Mouse (Mus musculus) cerebellum, adult 9-11 months (tissue): Measurements from ENCODE around the gene Enox1.
A peak's percentile ranks its signal among the peaks of the same experiment; 100 is the strongest.
"Not testable (repeated sequence)": the region's sequence is repeated elsewhere in the genome, so short reads cannot be mapped to it uniquely, and the experiment has no call there.

Experiments used
- DNase-seq: peaks from one replicate; pipeline ENCODE4 v3.0.0; 2022

Enox1 gene

GRCm38 (mm10) chr14:77526262-77526661, 369.7 kb downstream of the Enox1 start:
- no peak for DNase-seq

- DNase-seq: no peak
These were observed 372.6 kb downstream of the Enox1 start for GRCm38 (mm10) chr14:77529201-77529600.

DNA sequence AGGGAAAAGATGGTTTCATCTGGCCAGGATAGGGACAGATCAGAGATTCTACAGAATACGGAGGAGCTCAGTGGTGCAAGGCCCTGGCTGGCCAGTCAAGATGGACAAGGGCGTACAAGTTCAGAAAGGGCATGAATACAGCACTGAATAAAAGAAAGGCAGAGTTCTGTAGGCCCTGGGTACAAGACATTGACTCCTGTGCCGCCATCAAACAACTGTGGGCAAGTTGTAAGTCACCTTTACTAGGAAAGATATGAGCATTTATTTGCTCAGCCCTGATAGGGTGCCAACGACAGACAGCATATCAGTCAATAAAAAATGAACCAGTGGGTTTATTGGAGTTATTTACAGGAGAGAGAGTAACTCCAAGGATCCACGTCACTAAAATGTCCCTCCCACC, 373.1 kb downstream of the Enox1 start:
- no peak for DNase-seq

GRCm38 (mm10) chr14:77533638-77534037, 377.1 kb downstream of the Enox1 start:
- DNase-seq: no peak

DNA sequence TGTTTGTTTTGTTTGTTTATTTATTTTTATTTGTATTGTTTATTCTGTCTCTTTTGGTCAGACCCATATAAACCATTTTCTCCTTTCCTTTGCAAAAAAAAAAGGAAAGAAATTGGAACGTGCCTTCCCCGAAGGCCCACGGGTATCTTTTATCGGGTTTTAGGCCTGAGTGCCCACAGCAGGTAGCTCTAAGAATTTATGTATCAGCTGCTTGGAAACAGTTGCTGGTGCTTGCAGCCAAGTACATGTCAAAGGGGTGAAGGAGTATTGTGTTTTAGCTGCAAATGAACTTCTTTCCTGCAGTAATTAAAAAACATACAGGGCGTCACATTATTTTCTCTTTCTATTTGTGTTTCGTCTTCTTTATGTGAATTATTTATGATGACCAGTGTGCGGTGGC, 377.6 kb downstream of the Enox1 start:
- DNase-seq: peak; percentile 47

DNA sequence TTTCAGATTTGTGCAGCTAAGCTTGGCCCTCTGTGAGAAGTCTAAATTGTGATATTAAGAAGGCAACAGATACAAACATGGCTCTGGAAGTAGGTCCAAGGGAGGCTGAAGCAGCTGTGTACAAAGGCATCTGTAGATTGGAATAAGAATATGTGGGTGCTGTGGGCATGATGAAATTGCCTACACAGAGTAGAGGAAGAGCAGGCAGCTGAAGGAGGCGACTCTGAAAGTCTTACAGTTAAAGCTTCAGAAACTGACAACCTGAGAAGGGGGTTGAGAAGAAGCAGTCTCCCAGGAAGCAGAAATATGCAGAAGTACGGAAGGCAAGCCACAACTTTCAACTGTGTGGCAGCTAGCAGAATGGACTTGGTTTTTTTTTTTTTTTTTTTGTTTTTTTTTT, 380.0 kb downstream of the Enox1 start:
- no peak for DNase-seq

- not testable (repeated sequence) for DNase-seq
These were observed 383.0 kb downstream of the Enox1 start for GRCm38 (mm10) chr14:77539563-77539962.

DNA sequence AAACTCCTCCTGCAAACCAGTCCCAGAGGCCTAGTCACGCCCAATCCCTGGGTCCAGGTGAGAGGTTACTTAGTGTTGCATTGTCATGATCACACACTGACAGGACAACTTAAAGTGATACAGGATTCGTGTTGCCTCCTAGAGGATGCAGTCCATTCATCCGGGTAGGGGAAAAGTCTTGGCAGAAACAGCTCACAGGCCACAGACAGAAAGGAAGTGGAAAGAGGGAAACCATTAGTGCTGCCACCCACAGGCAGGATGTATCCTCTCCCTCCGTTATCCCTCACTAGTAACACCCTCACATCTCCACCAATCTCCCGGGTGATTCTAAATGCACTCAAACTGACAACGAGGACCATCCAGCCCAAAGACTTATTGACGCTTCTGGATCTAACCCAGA, 385.4 kb downstream of the Enox1 start:
- no peak for DNase-seq

DNA sequence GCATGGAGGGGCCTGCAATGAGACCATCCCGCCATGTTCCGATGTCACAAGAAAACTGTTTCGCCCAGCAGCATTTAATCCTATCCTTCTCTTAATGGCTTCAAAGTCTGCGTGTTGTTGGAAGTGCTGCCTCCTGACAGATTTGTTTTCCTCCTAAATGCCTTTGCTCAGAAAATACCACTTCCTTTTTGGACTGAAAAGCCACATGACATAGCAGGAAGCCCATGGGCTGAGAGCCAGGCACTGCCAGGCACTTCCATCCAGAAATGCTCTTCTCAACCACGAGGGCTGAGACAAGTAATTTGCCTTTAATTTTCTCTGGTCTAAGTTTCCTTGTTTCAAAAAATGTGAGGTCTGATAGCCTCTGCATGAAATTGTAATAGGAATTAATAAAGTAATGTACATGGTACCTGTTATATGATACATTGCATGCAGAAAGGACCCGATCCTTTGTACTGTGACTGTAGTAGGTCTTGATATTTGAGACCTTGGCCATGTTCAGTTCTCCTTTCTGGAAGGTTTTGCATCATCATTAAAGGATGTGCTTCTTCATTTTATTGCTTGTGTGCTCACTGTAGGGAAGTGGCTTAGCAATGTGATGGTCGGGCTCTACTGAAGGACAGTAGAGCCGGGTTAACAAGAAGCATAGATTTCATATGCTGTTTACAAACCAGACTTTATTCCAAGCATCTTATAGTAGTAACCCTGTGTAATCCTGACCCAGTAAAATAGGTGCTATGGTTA, 390.1 kb downstream of the Enox1 start:
- DNase-seq: peak; percentile 44

- DNase-seq: peak; percentile 51
These were observed 390.8 kb downstream of the Enox1 start for GRCm38 (mm10) chr14:77547351-77547750.

- DNase-seq: no peak
These were observed 392.4 kb downstream of the Enox1 start for GRCm38 (mm10) chr14:77548963-77549362.

GRCm38 (mm10) chr14:77557446-77558070, 401.0 kb downstream of the Enox1 start:
- DNase-seq: no peak

DNA sequence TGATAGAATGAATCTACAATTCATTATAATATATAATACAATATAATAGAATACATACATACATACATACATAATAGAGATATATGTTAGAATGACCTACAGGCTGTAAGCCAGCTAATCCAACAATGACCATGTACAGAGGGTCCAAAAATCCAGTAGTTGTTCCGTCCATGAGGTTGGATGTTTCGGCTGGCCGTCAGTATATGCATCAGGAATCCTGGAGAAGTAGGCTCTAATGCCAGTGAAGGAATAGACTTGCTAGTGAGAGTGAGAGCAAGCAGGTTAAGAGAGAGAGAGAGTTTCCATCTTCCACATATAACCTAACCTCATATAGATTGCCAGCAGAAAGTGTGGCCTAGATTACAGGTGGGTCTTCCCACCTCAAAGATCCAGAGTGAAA, 402.3 kb downstream of the Enox1 start:
- no peak for DNase-seq

GRCm38 (mm10) chr14:77559792-77560191, 403.2 kb downstream of the Enox1 start:
- DNase-seq: no peak

GRCm38 (mm10) chr14:77561808-77562583, 405.4 kb downstream of the Enox1 start:
- DNase-seq: no peak

- no peak for DNase-seq
These were observed 407.4 kb downstream of the Enox1 start for GRCm38 (mm10) chr14:77563922-77564321.

GRCm38 (mm10) chr14:77567120-77567519, 410.6 kb downstream of the Enox1 start:
- DNase-seq: no peak

DNA sequence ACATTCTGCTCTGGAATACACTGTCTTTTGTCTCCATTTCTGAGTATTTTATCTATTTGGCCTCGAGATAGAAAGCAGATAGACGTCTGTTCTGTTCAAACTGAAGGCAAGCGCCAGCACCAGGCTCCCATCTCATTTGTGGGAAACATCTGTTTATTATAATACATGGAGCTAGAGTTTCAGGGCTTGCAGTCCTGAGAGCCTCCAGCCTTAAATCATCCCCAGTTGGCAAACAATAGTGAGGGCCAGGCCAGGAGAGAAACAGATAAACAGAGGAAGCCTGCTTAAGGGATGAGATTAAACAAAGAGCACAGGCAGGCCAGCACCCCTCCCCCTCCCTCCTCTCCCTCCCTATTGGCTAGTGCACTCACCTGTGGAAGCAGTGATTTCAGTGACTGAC, 417.9 kb downstream of the Enox1 start:
- DNase-seq: no peak

DNA sequence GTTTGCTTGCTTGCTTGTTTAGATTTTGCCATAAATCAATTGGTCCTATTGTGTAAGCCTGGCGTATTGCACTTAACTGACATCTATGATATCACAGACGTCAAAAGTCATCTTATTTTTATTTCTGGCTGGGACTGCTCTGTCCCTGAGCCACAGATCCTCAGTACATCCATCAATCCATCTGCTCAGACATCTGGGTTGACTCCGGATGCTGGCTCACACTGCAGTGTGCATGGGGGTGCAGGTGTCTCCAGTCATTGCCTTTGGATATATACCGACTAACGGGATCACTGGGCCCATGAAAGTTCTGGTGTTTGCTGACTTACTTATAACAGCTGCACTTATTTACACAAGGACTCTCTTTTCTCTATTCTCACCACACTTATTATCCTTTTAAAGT, 419.8 kb downstream of the Enox1 start:
- DNase-seq: no peak

GRCm38 (mm10) chr14:77577481-77578251, 421.1 kb downstream of the Enox1 start:
- no peak for DNase-seq

GRCm38 (mm10) chr14:77578355-77578754, 421.8 kb downstream of the Enox1 start:
- DNase-seq: no peak

GRCm38 (mm10) chr14:77580106-77580936, 423.8 kb downstream of the Enox1 start:
- DNase-seq: no peak
